Mouse (Mus musculus): Measurements from ENCODE around the gene Gbx1. TPM values are rescaled to one million over a fixed set of nuclear protein-coding genes. Genes with fewer than 3 reads are reported as not detected.
"Not testable (repeated sequence)": the region's sequence is repeated elsewhere in the genome, so short reads cannot be mapped to it uniquely, and the experiment has no call there.

The Gbx1 gene
- total RNA-seq (2021) = not detected
- long read RNA-seq, experiment 1 = 0 reads
- long read RNA-seq, experiment 2 = 0 reads

DNA sequence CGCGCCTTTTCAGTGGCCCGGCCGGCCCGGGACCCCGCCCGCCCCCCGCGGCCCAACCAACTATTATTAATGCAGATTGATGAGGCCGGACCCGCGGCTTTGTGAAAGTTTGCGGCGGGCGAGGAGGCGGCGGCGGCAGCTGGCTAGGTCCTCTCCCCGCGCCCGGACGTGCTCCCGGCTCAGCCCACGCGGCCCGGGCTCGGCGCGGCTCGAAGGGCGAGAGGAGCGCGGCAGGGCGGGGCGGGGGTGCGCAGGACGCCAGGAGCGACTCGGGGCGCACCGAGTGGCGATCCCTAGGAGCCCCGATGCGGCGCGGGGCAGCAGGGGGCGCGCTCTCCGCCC is at the start of gene Gbx1:
Gene Gbx1, minus strand, starts transcription at position 314 of the 342 bp plus-strand sequence.
- DNase-seq = peak in 1 of 2 experiments; percentile 15

DNA sequence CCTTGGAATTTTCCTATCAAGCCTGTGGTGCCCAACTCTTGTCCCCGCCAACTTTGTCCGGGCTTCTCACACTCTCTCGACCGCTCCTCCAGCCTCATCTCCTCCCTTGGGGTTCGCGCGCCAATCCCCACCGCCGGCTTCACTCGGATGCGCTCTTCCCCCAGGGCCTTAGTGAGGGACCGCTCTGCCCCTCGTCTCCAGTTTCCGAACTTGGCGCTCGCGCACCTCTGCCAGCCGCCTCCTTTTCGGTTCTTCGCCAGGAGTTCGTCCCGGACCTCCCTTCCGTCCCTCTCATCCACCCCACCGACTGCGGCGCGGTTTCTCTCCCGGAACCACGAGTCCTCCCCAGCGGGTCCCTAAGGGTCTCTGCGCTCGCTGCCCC is 49.8 kb upstream of the Gbx1 start:
- no peak for DNase-seq

DNA sequence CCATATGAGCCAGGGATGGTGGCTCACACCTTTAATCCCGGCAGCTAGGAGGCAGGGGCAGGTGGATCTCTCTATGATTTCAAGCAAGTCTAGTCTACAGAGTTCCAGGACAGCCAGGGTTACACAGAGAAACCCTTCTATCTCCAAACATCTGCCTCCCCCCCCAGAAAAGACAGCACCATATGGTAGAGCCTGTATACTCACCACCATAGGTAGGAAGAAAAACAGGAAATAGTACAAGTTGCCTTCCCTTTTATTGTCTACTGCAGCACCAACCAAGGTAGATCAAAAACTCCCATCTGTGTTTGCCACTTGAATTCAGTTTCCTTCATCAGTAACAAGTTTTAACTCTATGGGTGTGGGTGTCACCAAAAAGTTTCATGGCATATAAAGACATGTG is 48.9 kb upstream of the Gbx1 start:
- no peak for DNase-seq

DNA sequence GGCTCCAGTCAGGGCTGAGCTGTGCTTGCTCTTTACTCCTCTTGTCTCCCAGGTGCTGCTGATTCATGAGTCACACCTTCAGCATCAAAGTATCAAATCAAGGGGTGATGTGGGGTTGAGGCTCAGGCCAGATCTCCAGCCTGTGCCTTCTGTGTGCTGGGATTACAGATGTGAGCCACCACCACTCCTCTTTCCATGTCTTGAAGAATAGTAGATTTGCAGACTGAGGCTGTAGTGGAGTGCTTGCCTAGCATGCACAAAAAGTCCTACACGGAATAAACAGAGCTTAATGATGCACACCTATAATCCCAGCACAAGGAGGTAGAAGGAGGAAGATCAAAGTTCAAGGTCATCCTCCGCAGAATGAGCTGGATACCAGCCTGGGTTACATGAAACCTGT is 29.7 kb upstream of the Gbx1 start, which contains the start of gene 4931409K22Rik:
Gene 4931409K22Rik, minus strand, starts transcription at position 101 of the 400 bp plus-strand sequence.
- DNase-seq = no peak

DNA sequence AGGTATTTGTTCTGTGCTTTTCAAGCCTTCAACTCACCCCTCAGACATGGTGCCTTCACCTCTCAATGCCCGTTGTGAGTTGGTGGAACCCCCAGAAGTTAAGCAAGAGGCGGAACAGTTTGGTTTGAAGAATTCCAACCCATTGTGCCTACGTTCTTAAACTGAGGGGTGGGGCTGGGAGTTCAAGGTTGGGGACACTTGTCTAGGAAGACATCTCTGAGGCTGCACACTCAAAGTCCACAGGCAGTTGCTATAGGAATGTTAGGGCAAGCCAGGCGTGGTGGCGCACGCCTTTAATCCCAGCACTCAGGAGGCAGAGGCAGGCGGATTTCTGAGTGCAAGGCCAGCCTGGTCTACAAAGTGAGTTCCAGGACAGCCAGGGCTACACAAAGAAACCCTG is 28.3 kb upstream of the Gbx1 start:
- DNase-seq = not testable (repeated sequence)

DNA sequence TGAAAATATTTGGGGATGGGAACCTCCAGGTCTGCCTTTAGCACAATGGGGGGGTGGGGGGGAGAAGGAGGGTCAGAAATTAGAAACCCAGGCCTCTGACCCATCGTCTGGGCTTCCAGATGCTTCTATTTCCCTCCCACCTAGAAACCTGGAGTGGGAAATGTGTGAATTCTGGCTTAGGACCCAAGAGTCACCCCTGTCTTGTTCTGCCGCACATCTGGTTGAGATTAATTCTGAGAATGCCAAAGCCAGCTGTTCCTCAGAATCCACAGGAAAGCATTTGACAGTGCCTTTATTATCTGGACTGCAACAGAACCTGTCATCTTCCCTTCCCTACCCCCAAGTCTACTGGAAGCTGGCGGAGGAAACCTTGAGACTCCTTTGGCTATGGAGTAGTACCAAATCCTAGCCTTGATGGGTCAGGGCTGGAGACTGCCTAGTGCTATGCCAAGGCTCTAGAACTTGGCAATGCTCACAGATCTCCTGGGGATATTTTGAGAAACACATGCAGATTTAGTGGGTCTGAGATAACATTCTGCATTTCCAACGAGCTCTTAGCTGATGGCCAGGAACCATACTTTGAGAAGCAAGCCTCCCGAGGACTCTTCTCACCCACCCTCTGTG is 26.7 kb upstream of the Gbx1 start:
- no peak for DNase-seq

DNA sequence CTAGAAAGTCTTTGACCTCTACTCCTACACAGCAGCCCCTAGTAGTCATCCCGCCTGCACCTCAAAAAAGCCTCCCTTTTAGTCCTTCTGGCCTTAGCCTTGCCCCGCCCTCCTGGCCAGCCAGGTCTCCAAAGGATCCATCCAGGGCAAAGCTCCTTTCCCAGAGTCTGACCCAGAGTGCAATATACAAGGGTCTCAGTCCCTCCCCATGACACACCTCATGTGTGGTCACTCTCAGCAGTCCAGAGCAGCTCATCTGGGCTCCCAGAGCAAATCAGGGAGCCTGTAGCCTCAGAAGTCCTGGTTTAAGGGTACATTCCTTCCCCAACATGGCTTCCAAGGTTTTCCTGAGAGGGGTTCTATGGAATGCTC is 24.3 kb upstream of the Gbx1 start:
- DNase-seq = no peak

DNA sequence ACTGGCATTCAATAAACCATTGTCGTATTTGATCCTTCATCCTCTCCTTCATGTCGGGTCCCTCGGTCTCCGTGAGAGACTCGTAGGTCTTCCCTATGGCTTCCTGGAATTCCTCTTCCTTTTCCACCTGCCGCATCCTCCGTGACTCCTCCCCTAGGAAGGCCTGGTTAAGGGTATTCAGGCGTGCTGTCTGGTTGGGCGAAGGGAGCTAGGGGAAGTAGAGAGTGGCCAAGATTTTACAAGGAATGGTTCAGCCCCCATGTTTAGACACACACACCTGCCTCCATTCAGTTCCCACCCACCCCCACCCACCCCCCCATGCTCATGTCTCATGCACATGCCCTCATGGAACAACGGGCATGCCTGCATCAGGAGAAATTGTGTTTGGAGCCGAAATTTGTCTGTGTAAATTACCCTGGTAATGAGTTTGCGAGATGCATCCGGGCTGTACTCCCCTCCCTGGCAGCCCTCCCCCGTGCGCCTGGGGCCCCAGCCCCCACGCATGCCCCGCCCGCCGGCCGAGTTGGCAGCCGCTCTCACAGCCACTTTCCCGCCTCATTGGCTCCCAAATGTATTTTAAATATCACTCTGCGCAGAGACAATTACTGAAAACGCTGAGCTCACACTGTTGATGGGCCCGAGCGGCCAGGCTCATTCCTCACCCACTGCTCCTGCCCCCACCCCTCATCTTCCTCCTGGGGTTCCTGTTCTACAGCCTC is 23.8 kb upstream of the Gbx1 start:
- DNase-seq = peak in 1 of 2 experiments; percentile 30

DNA sequence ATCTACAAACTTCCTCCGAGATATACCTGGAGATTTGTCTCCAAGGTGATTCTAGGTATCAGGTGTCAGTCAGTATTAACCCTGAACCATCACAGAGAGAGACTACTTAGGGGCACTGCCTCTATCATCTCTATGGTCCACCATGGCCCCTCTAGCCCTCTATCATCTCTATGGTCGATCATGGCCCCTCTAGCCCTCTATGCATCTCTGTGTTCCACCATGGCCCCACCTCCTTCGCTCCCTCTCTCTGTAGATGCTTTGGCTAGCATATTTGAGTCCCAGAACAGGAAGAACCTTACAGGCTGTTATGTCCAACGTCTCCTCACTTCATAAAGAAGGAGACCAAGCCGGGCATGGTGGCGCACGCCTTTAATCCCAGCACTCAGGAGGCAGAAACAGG is 15.6 kb upstream of the Gbx1 start:
- peak in 1 of 2 experiments; percentile 34 for DNase-seq

DNA sequence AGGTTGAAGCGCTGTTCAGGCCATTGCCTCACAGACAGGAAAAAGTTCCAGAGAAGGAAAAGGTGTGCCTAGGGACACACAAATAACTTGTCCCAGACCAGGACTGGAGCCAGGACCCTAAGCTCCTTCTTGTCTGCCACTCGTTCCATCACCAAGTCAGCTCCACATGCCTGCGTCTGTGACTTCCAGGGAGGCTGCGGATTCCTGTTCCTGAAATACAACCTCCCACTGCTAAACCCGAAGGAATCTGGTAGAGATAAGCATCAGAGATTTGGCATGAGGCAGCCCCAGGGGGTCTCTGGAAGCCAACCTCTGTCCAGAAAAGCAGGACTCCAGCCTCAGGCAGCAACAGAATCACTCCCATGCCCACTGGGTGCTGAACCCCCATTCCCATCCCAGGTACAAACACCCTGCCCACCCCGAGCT is 14.2 kb upstream of the Gbx1 start:
- DNase-seq = peak; percentile 18 to 50

DNA sequence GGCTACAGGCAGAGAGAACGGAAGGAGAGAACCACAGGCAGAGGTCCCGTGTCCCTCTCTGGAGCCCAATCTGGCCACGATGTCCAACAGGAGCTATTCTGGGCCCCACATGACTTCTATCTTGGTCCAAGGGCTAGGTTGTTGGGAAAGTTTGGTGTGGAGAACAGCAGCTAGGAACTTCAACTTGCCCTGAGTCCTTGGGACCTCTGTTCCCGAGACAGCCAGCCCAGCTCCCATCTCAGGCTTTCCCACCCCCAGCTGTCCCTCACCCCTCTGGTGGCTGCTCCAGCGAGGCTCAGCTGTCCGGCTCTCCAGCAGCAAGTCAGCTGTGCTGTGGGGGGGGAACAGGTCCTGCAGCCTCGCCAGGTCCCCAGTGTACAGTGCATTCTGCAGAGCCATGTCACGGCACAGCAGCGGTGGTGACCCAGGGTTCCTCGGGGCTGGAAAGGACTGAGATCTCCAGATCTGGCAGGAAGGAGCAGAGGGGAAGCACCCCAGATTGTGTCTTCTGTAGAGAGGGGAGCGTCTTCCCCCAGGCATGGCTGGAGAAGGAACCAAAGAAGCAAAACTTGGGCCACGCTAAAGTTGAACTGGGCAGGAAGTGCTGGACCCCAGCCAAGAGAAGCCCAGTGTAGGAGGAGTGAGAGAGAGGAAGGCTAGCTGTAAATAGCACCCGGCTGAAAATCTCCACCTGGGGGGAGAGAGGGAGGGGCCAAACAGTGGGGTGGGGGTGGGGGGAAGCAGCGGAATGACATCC is 13.6 kb upstream of the Gbx1 start, which contains the start of gene Asb10:
Gene Asb10, minus strand, starts transcription at position 592 of the 757 bp plus-strand sequence.
- DNase-seq = peak; percentile 87 to 88

DNA sequence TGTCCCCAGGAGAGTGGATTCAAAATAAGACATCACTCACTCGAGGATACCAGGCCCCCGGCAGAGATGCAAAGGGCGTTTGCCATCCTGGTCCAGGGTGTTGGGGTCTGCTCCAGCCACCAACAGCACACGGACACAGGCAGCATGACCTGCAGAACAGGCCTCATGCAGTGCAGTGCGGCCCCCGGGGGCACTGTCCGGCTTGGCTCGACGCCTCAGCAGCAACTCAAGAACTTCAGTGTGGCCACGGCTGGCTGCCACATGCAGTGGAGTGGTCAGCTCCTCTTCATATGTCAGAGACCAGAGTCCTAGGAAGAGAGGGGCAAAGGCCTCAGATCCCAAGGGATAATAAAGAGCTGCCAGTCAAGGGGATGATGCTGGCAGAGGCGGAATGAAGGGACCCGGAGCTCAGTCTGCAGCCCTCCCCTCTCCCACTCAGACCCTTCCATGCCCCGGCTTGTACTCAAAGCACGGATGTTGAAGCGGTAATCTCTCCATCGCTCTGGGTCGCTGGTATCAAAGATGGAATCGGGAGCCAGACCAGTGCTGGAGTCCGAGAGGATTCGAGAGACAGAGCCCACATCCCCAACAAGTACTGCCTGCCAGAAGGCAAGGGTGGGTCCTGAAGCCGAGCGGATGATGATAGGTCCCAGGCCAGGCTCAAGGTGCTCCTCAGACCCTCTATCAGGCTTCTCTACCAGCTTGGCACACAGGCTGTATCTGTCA is 12.7 kb upstream of the Gbx1 start:
- no peak for DNase-seq

DNA sequence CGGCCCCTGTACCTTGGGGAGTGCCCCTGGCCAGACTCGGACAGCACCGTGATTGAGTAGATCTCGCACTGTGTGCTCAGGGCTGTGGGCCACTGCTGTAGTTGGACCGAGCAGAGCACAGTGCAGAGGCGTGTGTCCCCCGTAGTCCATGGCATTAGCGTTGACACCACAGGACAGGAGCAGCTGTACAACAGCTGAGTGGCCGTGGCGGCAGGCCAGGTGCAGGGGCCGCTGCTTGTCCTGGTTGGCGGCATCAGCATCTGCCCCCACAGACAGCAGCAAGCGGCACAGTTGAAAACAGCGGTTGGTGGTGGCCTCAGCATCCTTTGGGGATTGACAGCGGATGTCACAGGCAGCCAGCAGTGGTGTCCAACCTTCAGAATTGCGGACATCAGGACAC is 10.6 kb upstream of the Gbx1 start:
- DNase-seq = peak in 1 of 2 experiments; percentile 31

DNA sequence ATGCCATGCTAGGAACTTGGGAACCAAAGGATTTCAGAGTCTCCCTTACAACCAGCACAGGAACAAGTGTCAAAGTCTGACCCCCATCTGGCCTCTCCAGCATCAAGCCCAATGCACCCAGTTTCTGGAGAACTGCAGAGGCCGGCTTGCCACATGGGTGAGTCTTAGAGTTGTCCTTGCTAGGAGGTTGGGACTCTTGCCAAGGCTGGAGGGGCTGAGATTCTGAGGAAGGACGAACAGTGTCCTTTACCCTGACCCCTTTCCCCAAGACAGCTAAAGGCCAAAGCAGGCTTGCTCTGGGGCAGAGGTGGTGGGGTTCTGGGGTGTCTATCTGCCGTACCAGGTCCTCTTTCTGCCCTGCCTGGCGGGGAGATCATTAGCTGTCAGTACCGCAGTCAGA is 9.5 kb upstream of the Gbx1 start:
- no peak for DNase-seq

DNA sequence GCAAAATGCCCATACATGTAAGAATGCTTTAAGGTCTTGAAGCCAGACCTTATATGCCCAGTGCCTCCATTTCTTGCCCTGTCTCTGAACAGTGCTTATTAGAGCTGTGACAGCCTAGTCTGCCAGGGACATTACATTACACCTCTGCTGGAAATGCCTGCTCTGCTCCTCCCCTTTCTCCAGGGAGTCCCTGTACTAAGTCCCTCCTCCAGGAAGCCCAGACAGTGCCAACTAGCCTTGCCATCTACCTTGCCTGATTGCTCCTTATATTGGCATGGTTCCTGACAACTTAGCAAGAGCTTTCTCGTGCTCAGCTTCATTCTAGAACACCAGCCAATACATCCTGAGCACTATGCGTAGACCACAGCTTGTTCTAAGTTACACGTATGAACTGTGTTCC is 8.7 kb upstream of the Gbx1 start:
- peak; percentile 35 to 49 for DNase-seq

DNA sequence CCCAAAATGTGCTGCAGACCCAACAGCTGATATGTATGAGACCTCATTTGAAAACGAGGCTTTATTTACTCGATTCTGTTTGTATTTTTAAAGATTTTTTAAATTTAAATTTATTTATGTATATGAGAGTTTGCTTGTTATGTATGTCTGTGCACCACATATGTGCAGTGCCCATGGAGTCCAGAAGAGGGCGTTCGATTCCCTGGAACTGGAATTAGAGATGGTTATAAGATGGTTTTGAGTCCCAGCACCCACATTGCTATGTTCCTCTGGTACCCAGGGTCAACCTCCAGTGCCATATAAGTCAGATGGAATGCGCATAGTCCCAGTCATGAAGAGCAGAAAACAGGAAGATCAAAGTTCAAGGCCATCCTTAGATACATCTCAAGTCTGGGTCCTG is 7.3 kb upstream of the Gbx1 start:
- DNase-seq = no peak

DNA sequence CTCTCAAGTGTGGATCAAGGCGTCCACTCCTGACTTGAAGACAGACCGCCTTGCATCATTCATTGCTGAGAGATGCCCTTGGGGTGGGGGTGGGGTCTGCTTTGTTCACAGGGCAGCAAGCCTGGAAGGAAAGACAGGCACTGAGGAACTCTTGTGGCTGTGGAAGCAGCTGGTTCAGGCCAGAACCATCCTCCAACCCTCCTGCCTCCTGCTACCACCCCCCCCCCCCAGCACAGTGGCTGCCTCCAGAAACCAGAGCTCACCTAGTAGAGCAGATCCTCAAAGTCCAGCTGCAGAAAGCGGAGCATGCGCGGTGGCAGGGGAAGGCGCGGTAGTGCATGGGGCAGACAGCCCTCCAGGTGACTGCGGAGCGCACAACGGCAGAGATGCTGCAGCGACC is 6.4 kb upstream of the Gbx1 start:
- DNase-seq = no peak

DNA sequence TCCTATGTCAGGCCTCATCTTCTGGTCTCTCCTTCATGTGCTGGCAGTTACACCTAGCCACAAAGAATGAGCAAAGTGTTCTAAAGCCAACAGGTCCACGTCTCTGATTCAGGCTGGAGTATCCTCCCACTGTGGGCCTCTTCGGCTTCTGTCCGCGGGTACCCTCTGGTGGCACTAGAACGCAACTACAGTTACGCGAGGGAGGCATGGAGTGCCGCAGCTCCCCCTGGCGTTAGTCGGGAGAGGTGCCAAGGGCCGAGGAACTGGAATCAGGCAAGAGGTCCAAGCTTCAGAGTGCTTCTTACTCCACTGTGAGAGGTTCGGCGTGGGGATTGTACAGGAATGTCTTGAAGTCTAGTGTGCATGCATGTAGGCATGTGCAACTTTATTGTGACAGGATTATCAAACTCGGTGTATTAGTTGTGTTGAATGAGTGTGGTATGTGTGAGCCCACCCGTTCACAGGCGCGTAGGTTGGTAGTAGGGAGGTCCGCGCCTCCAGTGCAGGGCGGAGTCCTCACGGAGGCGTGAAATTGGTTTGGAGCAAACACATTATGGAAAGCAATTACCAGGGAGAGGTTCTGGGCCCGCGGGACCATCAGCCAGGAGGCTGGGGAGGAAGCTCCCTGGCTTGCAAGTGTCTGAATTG is 3.2 kb upstream of the Gbx1 start:
- DNase-seq = peak; percentile 90 to 98

DNA sequence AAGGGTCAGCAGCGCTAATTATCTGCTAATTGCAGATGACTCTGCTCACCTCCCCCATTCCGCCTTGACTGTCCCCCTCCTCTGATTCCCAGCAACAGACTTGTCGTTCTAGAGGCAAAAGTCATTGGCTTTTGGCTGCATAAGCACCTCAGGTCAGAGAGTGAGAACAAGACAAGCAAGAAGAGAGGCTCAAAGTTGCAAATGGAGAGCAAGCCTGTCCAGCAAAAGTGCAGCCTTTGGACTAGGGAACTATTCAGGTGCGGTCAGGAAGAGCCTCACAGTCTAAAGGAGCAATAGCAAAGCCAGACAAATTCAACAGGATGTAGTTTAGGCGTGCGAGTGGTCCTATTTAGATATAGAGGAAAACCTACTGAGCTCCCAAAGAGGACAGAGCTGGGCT is 778 bp upstream of the Gbx1 start:
- no peak for DNase-seq

DNA sequence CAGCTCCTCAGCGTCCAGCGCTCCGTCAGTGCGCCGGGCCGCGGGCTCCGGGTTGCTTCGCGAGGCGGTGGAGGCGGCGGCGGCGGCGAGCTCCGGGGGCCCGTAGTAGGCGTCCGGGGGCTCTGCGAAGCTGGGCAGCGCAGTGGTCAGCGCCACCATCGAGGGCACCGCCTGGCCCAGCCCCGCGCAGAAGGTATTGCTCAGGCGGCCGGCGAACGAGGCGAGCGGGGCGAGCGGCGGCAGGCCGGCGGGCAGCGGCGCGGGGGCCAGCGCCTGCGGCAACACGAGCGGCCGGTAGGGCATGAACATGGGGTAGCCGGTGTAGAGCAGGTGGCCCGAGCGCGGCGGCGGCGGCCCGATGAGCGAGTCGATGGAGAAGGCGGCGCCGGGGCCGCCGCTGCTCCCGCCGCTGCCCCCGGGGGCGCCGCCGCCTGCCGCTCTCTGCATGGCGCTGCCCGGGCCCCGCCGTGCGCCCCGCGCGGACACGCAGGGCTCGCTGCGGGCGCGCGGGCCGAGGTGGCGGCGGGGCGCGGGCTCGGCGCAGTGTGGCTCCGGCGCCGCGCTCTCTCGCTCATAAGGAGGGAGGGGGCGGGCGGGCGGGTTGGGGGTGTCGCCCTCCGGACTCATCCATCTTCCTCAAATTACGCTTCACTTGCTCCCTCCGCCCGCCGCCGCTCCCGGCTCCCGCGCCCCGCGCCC is 663 bp downstream of the Gbx1 start:
- no peak for DNase-seq
